In genomic region chr5:116305146-116305545, GRCm38 (mm10) we compare ENCODE assay signal across 12 mouse cellular contexts. TPM values are rescaled to one million over a fixed set of nuclear protein-coding genes. Genes with fewer than 3 reads are reported as not detected.
A peak's percentile ranks its signal among the peaks of the same experiment; 100 is the strongest.
DNase-seq lines count a peak whose midpoint lies in the region; ATAC-seq and TF ChIP-seq lines count a peak whose summit lies in the region.
"Not testable (repeated sequence)": the region's sequence is repeated elsewhere in the genome, so short reads cannot be mapped to it uniquely, and the experiment has no call there.
"Had no signal": no experiment of that assay in that cellular context is flagged by ENCODE, and none has a peak within 500 bp of the region (broad histone marks: within the 10 kb centered on the region; RNA-seq: fewer than 3 reads in every experiment).

No protein-coding gene starts in this region.

- TF ChIP-seq EP300 in heart, postnatal 0 days (IDR thresholded peaks at IDR 0.05; ENCODE audit: low read depth); lung, postnatal 0 days (IDR thresholded peaks at IDR 0.05); stomach, postnatal 0 days (optimal IDR thresholded peaks at IDR 0.05): not testable (repeated sequence)

- H3K4me3 ChIP-seq in ES-E14 (ENCODE audit: insufficient read depth in 1 of 2, low read depth in 1 of 2, low read length in 2 of 2, poor library complexity in 1 of 2, severe bottlenecking in 1 of 2); heart, embryonic 12.5 days; heart, embryonic 14.5 days (ENCODE audit: control insufficient read depth in 1 of 2, insufficient read depth in 1 of 2, low read depth in 1 of 2, low read length in 2 of 2); heart, postnatal 0 days (ENCODE audit: low read depth, low read length); lung, postnatal 0 days (ENCODE audit: low read depth, low read length); stomach, postnatal 0 days (ENCODE audit: low read depth, low read length): not testable (repeated sequence)

- H3K9me3 ChIP-seq in ES-E14 (ENCODE audit: control insufficient read depth, insufficient read depth, low read depth, low read length); heart, embryonic 12.5 days (replicated peaks); heart, embryonic 14.5 days (ENCODE audit: control insufficient read depth, low read length); heart, postnatal 0 days (replicated peaks; ENCODE audit: control insufficient read depth, low read length); lung, postnatal 0 days (ENCODE audit: low read length); stomach, postnatal 0 days (ENCODE audit: control insufficient read depth, low read length): not testable (repeated sequence)

- H3K27ac ChIP-seq in ES-E14 (ENCODE audit: insufficient read depth, low read depth, low read length, poor library complexity, severe bottlenecking); heart, postnatal 0 days (ENCODE audit: low read depth); lung, postnatal 0 days (ENCODE audit: low read length); stomach, postnatal 0 days (replicated peaks): not testable (repeated sequence)
- H3K27ac ChIP-seq in heart, embryonic 12.5 days (ENCODE audit: poor library complexity, severe bottlenecking) = peak overlapping the region; percentile 10; the same call in 1 of the 2 replicates
- peak overlapping the region; percentile 27 to 37; a peak in 1 of 4 replicates for H3K27ac ChIP-seq in heart, embryonic 14.5 days (replicated peaks in 1 of 2; ENCODE audit: control insufficient read depth in 1 of 2, insufficient read depth in 1 of 2, low read depth in 2 of 2, low read length in 2 of 2)

- H3K4me1 ChIP-seq in ES-E14 (ENCODE audit: control insufficient read depth in 2 of 2, insufficient read depth in 2 of 2, low read length in 2 of 2, poor library complexity in 1 of 2) = peaks cover 2 to 11% of the 10 kb centered on the region in 2 experiments; a peak in 2 of 4 replicates
- H3K4me1 ChIP-seq in heart, embryonic 12.5 days (replicated peaks) = peaks cover 18% of the 10 kb centered on the region
- not testable (repeated sequence) for H3K4me1 ChIP-seq in heart, embryonic 14.5 days (ENCODE audit: control insufficient read depth in 2 of 2, insufficient read depth in 2 of 2, low read length in 2 of 2); heart, postnatal 0 days (ENCODE audit: control insufficient read depth, insufficient read depth); lung, postnatal 0 days (ENCODE audit: insufficient read depth, low read depth, low read length); stomach, postnatal 0 days (replicated peaks; ENCODE audit: control insufficient read depth, insufficient read depth)

- ATAC-seq in heart, embryonic 12.5 days (ENCODE audit: insufficient number of reproducible peaks, low FRiP score); heart, embryonic 14.5 days (ENCODE audit: insufficient number of reproducible peaks, insufficient read depth, low FRiP score, low read depth): not testable (repeated sequence)
- ATAC-seq in heart, postnatal 0 days (ENCODE audit: insufficient read depth, low read depth) = peak; percentile 17; the same call in 1 of the 2 replicates
- ATAC-seq in lung, postnatal 0 days = 0 out of 2 replicates have a peak, but pooled peaks have one; percentile 12
- peak; percentile 35 for ATAC-seq in megakaryocyte, adult 5-6 weeks (ENCODE audit: poor library complexity, severe bottlenecking)
- ATAC-seq in stomach, postnatal 0 days (ENCODE audit: low FRiP score, low TSS enrichment) = peak; percentile 59; the same call in 1 of the 2 replicates

- not testable (repeated sequence) for H3K9ac ChIP-seq in ES-E14 (ENCODE audit: insufficient read depth, low read depth, low read length, poor library complexity, severe bottlenecking); heart, embryonic 12.5 days; heart, embryonic 14.5 days (ENCODE audit: low read length); heart, postnatal 0 days (replicated peaks; ENCODE audit: low read depth, low read length); lung, postnatal 0 days (replicated peaks; ENCODE audit: low read depth); stomach, postnatal 0 days (ENCODE audit: low read length)

- not testable (repeated sequence) for H3K4me2 ChIP-seq in heart, embryonic 12.5 days; heart, embryonic 14.5 days (ENCODE audit: low read length); heart, postnatal 0 days (ENCODE audit: low read depth, low read length); lung, postnatal 0 days (replicated peaks; ENCODE audit: low read depth, low read length); stomach, postnatal 0 days (replicated peaks; ENCODE audit: low read depth)

- DNase-seq in ES-E14 (ENCODE audit: low read depth, low spot score) (peak; percentile 58), ZHBTc4 (ENCODE audit: low read depth, low spot score) (peak; percentile 86)
- DNase-seq in heart, postnatal 0 days (ENCODE audit: low spot score); lung, postnatal 0 days (ENCODE audit: low spot score); stomach, postnatal 0 days (ENCODE audit: low spot score): not testable (repeated sequence)

- not testable (repeated sequence) for H3K36me3 ChIP-seq in ES-E14 (ENCODE audit: control insufficient read depth, insufficient read depth, low read length, poor library complexity, severe bottlenecking); heart, embryonic 12.5 days; heart, embryonic 14.5 days (ENCODE audit: control insufficient read depth, insufficient read depth, low read length); heart, postnatal 0 days (replicated peaks; ENCODE audit: control insufficient read depth, insufficient read depth, low read length); lung, postnatal 0 days (ENCODE audit: insufficient read depth, low read length); stomach, postnatal 0 days (ENCODE audit: control insufficient read depth, insufficient read depth, low read length)

- not testable (repeated sequence) for TF ChIP-seq CTCF in heart, postnatal 0 days (IDR thresholded peaks at IDR 0.05; ENCODE audit: low read depth); lung, postnatal 0 days (IDR thresholded peaks at IDR 0.05); stomach, postnatal 0 days (IDR thresholded peaks at IDR 0.05; ENCODE audit: low read depth)

- not testable (repeated sequence) for H3K27me3 ChIP-seq in heart, embryonic 12.5 days (replicated peaks); heart, embryonic 14.5 days (ENCODE audit: control insufficient read depth, insufficient read depth, low read length); heart, postnatal 0 days (ENCODE audit: control insufficient read depth, insufficient read depth, low read length); lung, postnatal 0 days (replicated peaks; ENCODE audit: insufficient read depth, low read length); stomach, postnatal 0 days (ENCODE audit: control insufficient read depth, insufficient read depth, low read length)

- in situ Hi-C loops in ES-E14 (cut with MboI; ENCODE audit: low sequenced_read_pairs in 2 of 2, unreplicated experiment in 2 of 2) = not testable (repeated sequence)

RNA-seq across cellular contexts. Expression of gene Ccdc60, which starts 16.4 kb away (rescaled TPM):
- total RNA-seq in ES-E14 (2012; rRNA removed) = 0.54 and 0.79 TPM in 2 replicates
- 0.46 and 0.52 TPM in 2 replicates for polyA plus RNA-seq in heart, embryonic 12.5 days (2016; fragmentation: Nextera tagmentation; extraction: Ambion mirVana)
- 0.44 and 0.66 TPM in 2 replicates for polyA plus RNA-seq in heart, embryonic 14.5 days (2014; fragmentation: Nextera tagmentation; extraction: Ambion mirVana)
- not detected in 2 replicates for total RNA-seq in heart, postnatal 0 days (2014; rRNA removed; ENCODE audit: low replicate concordance)
- polyA plus RNA-seq in heart, postnatal 0 days (2015; fragmentation: Nextera tagmentation; extraction: Ambion mirVana) = 0.11 and 0.16 TPM in 2 replicates
- 1.3 and 1.5 TPM in 2 replicates for polyA plus RNA-seq in lung, postnatal 0 days (2015; fragmentation: Nextera tagmentation; extraction: Ambion mirVana)
- total RNA-seq in megakaryocyte, adult 5-6 weeks (2015) = not detected in 2 replicates
- total RNA-seq in megakaryocyte, adult 5-6 weeks (2017) = not detected in 2 replicates
- polyA plus RNA-seq in stomach, postnatal 0 days (2015; fragmentation: Nextera tagmentation; extraction: Ambion mirVana) = 1.3 and 1.4 TPM in 2 replicates
- total RNA-seq: adrenal gland, adult 2 months; adrenal gland, postnatal 25 days; MEL had no signal
- polyA plus RNA-seq: adrenal gland, adult 2 months; erythroblast, embryonic 14.5 days had no signal
